Comparison of ENCODE assay signal across 23 mouse cellular contexts in the genomic region with DNA sequence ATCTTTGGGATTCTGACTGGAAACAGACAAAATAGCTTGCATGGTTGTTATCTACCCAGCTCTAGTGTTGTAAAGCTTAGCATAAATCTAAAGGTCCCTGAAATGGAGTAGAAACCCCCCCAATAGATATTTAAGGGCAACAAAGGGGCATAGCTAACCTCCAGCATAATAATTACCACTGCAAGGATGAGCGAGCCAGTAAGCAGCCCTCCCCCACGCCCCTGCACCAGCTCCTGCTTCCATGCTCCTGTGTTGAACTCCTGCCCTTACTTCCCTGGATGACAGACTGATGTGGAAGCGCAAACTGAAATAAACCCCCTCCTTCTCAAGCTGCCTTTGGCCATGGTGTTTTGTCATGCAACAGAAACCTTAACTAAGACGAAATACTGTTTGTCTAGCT. TPM values are rescaled to one million over a fixed set of nuclear protein-coding genes. Genes with fewer than 3 reads are reported as not detected.
DNase-seq lines count a peak whose midpoint lies in the region; ATAC-seq and TF ChIP-seq lines count a peak whose summit lies in the region.
"Had no signal": no experiment of that assay in that cellular context is flagged by ENCODE, and none has a peak within 500 bp of the region (broad histone marks: within the 10 kb centered on the region; RNA-seq: fewer than 3 reads in every experiment).

No protein-coding gene starts in this region.

- no peak overlapping the region for H3K4me3 ChIP-seq in kidney, embryonic 15.5 days (replicated peaks)
- no peak overlapping the region for H3K4me3 ChIP-seq in kidney, adult 2 months (ENCODE audit: insufficient read depth, low read depth, low read length)
- H3K4me3 ChIP-seq in stomach, postnatal 0 days (ENCODE audit: low read depth, low read length), result no peak overlapping the region
- H3K4me3 ChIP-seq: embryonic facial prominence, embryonic 10.5 days; embryonic facial prominence, embryonic 12.5 days; forebrain, embryonic 13.5 days; forebrain, embryonic 15.5 days had no signal

- peaks cover 10% of the 10 kb centered on the region; the same call in 1 of the 2 replicates for H3K4me1 ChIP-seq in kidney, embryonic 15.5 days
- H3K4me1 ChIP-seq in kidney, adult 2 months (ENCODE audit: control insufficient read depth, insufficient read depth, low read length), result no peaks in the 10 kb centered on the region
- no peaks in the 10 kb centered on the region for H3K4me1 ChIP-seq in stomach, postnatal 0 days (replicated peaks; ENCODE audit: control insufficient read depth, insufficient read depth)
- H3K4me1 ChIP-seq: embryonic facial prominence, embryonic 10.5 days; embryonic facial prominence, embryonic 12.5 days; forebrain, embryonic 13.5 days; forebrain, embryonic 15.5 days had no signal

- peaks cover 87% of the 10 kb centered on the region for H3K36me3 ChIP-seq in kidney, embryonic 15.5 days
- no peaks in the 10 kb centered on the region; the same call in 1 of the 2 replicates for H3K36me3 ChIP-seq in kidney, adult 2 months (ENCODE audit: control insufficient read depth, insufficient read depth, low read length)
- 0 out of 2 replicates have a peak, but pooled peaks cover 3% of the 10 kb centered on the region for H3K36me3 ChIP-seq in stomach, postnatal 0 days (ENCODE audit: control insufficient read depth, insufficient read depth, low read length)

- DNase-seq in kidney, adult 2 months, result no peak
- peak; percentile 25 to 38 for DNase-seq in kidney, postnatal 4 days
- DNase-seq in kidney, adult 18-20 months, result no peak
- no peak for DNase-seq in stomach, postnatal 0 days (ENCODE audit: low spot score)
- DNase-seq: adrenal gland, adult 8-10 months; adrenal gland, postnatal 14 days; adrenal gland, postnatal 36 days; B cell, adult 2 months; cerebellum, adult 11-12 months; cerebellum, adult 2 months; cerebellum, adult 9-10 months; cerebellum, postnatal 10 days; cerebellum, postnatal 25 days had no signal

- 30% methylated on average over 4 of the region's 4 CpGs for WGBS in kidney, embryonic 15.5 days
- 71% methylated on average over 4 of the region's 4 CpGs for WGBS in kidney, adult 2 months
- WGBS in stomach, postnatal 0 days, result 69% methylated on average over 4 of the region's 4 CpGs

- TF ChIP-seq CTCF in kidney, adult 2 months (conservative IDR thresholded peaks at IDR 0.05; ENCODE audit: insufficient read depth, insufficient read length, low read depth, low read length), result no peak
- no peak for TF ChIP-seq CTCF in stomach, postnatal 0 days (IDR thresholded peaks at IDR 0.05; ENCODE audit: low read depth)

- ATAC-seq in kidney, embryonic 15.5 days (replicated peaks; ENCODE audit: low FRiP score), result peak; percentile 69; the same call in 1 of the 2 replicates
- peak; percentile 18; the same call in 1 of the 2 replicates for ATAC-seq in stomach, postnatal 0 days (ENCODE audit: low FRiP score, low TSS enrichment)
- ATAC-seq: activated CD4-positive, CD25-positive, alpha-beta regulatory T cell, adult 4 months; CD4-positive, CD25-positive, alpha-beta regulatory T cell, adult 4 months; forebrain, embryonic 13.5 days; forebrain, embryonic 15.5 days; Patski had no signal

- no peaks in the 10 kb centered on the region for H3K27me3 ChIP-seq in kidney, embryonic 15.5 days
- H3K27me3 ChIP-seq in kidney, adult 2 months (replicated peaks; ENCODE audit: control insufficient read depth, insufficient read depth, low read length), result no peaks in the 10 kb centered on the region
- H3K27me3 ChIP-seq in stomach, postnatal 0 days (ENCODE audit: control insufficient read depth, insufficient read depth, low read length), result no peaks in the 10 kb centered on the region
- H3K27me3 ChIP-seq: CH12.LX; embryonic facial prominence, embryonic 12.5 days; forebrain, embryonic 13.5 days; forebrain, embryonic 15.5 days; Patski had no signal

- no peaks in the 10 kb centered on the region for H3K9me3 ChIP-seq in kidney, embryonic 15.5 days (replicated peaks)
- no peaks in the 10 kb centered on the region for H3K9me3 ChIP-seq in stomach, postnatal 0 days (ENCODE audit: control insufficient read depth, low read length)
- H3K9me3 ChIP-seq: embryonic facial prominence, embryonic 10.5 days; embryonic facial prominence, embryonic 12.5 days; forebrain, embryonic 13.5 days; forebrain, embryonic 15.5 days; G1E had no signal

- no peak overlapping the region for H3K27ac ChIP-seq in kidney, embryonic 15.5 days
- no peak overlapping the region for H3K27ac ChIP-seq in kidney, adult 2 months (ENCODE audit: insufficient read depth, low read depth, low read length)
- no peak overlapping the region for H3K27ac ChIP-seq in stomach, postnatal 0 days (replicated peaks)
- H3K27ac ChIP-seq: embryonic facial prominence, embryonic 10.5 days; embryonic facial prominence, embryonic 12.5 days; forebrain, embryonic 13.5 days; forebrain, embryonic 15.5 days had no signal

- no peak for TF ChIP-seq EP300 in stomach, postnatal 0 days (optimal IDR thresholded peaks at IDR 0.05)

- TF ChIP-seq POLR2A in kidney, adult 2 months (IDR thresholded peaks at IDR 0.05; ENCODE audit: low read depth, low read length), result no peak

- H3K4me2 ChIP-seq in kidney, embryonic 15.5 days, result no peak overlapping the region
- no peak overlapping the region for H3K4me2 ChIP-seq in stomach, postnatal 0 days (replicated peaks; ENCODE audit: low read depth)
- H3K4me2 ChIP-seq: embryonic facial prominence, embryonic 12.5 days; forebrain, embryonic 13.5 days; forebrain, embryonic 15.5 days had no signal

- H3K9ac ChIP-seq in kidney, embryonic 15.5 days, result no peak overlapping the region
- H3K9ac ChIP-seq in stomach, postnatal 0 days (ENCODE audit: low read length), result no peak overlapping the region
- H3K9ac ChIP-seq: embryonic facial prominence, embryonic 12.5 days; forebrain, embryonic 13.5 days; forebrain, embryonic 15.5 days had no signal

RNA-seq across cellular contexts. Expression of gene Cep78, which starts 11.4 kb away (rescaled TPM):
- polyA plus RNA-seq in kidney, embryonic 15.5 days (2015; fragmentation: Nextera tagmentation; extraction: Ambion mirVana), result 27.2 TPM in 2 replicates
- 1.5 and 1.6 TPM in 2 replicates for polyA plus RNA-seq in kidney, adult 2 months (2012; rRNA removed)
- 9.0 TPM in 2 replicates for polyA plus RNA-seq in stomach, postnatal 0 days (2015; fragmentation: Nextera tagmentation; extraction: Ambion mirVana)

RNA-seq across cellular contexts. Expression of gene Psat1, which starts 26.2 kb away (rescaled TPM):
- 93.5 and 107 TPM in 2 replicates for polyA plus RNA-seq in kidney, embryonic 15.5 days (2015; fragmentation: Nextera tagmentation; extraction: Ambion mirVana)
- 21.0 and 28.5 TPM in 2 replicates for polyA plus RNA-seq in kidney, adult 2 months (2012; rRNA removed)
- 63.2 and 67.9 TPM in 2 replicates for polyA plus RNA-seq in stomach, postnatal 0 days (2015; fragmentation: Nextera tagmentation; extraction: Ambion mirVana)

Comparison
In these comparisons a context has a peak if more than half of its experiments do, and no peak if none do; other contexts are left out.
1. DNase-seq: peak in kidney, postnatal 4 days (2 of 2); none in kidney, adult 2 months (single experiment), kidney, adult 18-20 months (single experiment) and stomach, postnatal 0 days (single experiment).